20 mouse cellular contexts compared by ENCODE assay signal in genomic region chr11:84097251-84097998, GRCm38 (mm10). TPM values are rescaled to one million over a fixed set of nuclear protein-coding genes. Genes with fewer than 3 reads are reported as not detected.
DNase-seq lines count a peak whose midpoint lies in the region; ATAC-seq and TF ChIP-seq lines count a peak whose summit lies in the region.
"Had no signal": no experiment of that assay in that cellular context is flagged by ENCODE, and none has a peak within 500 bp of the region (broad histone marks: within the 10 kb centered on the region; RNA-seq: fewer than 3 reads in every experiment).

No protein-coding gene starts in this region.

- peaks cover 74% of the 10 kb centered on the region for H3K36me3 ChIP-seq in embryonic facial prominence, embryonic 14.5 days (ENCODE audit: control insufficient read depth, insufficient read depth, low read length)

- H3K4me1 ChIP-seq in embryonic facial prominence, embryonic 14.5 days (ENCODE audit: control insufficient read depth, insufficient read depth, low read length) = no peaks in the 10 kb centered on the region

- DNase-seq in gastrocnemius, adult 2 months = no peak
- no peak for DNase-seq in gastrocnemius, postnatal 36 days
- DNase-seq in left cerebral cortex, postnatal 14 days (ENCODE audit: low spot score in 2 of 2) = peak; percentile 30 to 60
- DNase-seq in left cerebral cortex, postnatal 4 days = no peak
- DNase-seq in brain, adult 2 months (ENCODE audit: low read depth, low spot score) = peak; percentile 71
- peak; percentile 42 for DNase-seq in embryonic facial prominence, embryonic 14.5 days (ENCODE audit: low spot score)
- DNase-seq in thymus, postnatal 36 days = no peak
- DNase-seq: adrenal gland, postnatal 25 days; B cell, adult 2 months; cerebellum, adult 2 months; cerebellum, postnatal 36 days; gastrocnemius, postnatal 10 days; heart, adult 18-20 months; kidney, adult 11 months; lung, adult 2 months; lung, postnatal 4 days; thymus, postnatal 4 days had no signal

- 71% methylated on average over 5 of the region's 5 CpGs for WGBS in embryonic facial prominence, embryonic 14.5 days

- no peak for ATAC-seq in embryonic facial prominence, embryonic 14.5 days (ENCODE audit: low read depth)
- ATAC-seq: forebrain, embryonic 15.5 days had no signal

- H3K9ac ChIP-seq in embryonic facial prominence, embryonic 14.5 days (ENCODE audit: low read depth, low read length) = no peak overlapping the region
- H3K9ac ChIP-seq: forebrain, embryonic 15.5 days; heart, embryonic 13.5 days had no signal

- no peaks in the 10 kb centered on the region for H3K9me3 ChIP-seq in embryonic facial prominence, embryonic 14.5 days (ENCODE audit: control insufficient read depth, low read length)
- H3K9me3 ChIP-seq: forebrain, embryonic 15.5 days; heart, embryonic 13.5 days had no signal

- peak overlapping the region; percentile 31; the same call in 1 of the 2 replicates for H3K27ac ChIP-seq in gastrocnemius, adult 2 months
- no peak overlapping the region for H3K27ac ChIP-seq in embryonic facial prominence, embryonic 14.5 days (replicated peaks; ENCODE audit: low read depth, low read length)
- H3K27ac ChIP-seq: forebrain, embryonic 15.5 days; heart, embryonic 13.5 days had no signal

- intact Hi-C loops in gastrocnemius, adult 2 months (cut with DNase I) = no loop called here
- intact Hi-C loops in gastrocnemius, postnatal 36 days (cut with DNase I) = no loop called here
- intact Hi-C loops in left cerebral cortex, postnatal 14 days (cut with DNase I) = no loop called here
- intact Hi-C loops in left cerebral cortex, postnatal 4 days (cut with DNase I) = no loop called here

- H3K4me3 ChIP-seq in gastrocnemius, adult 2 months = no peak overlapping the region
- H3K4me3 ChIP-seq in embryonic facial prominence, embryonic 14.5 days (ENCODE audit: low read depth, low read length) = no peak overlapping the region
- H3K4me3 ChIP-seq: forebrain, embryonic 15.5 days; heart, embryonic 13.5 days had no signal

- TF ChIP-seq CTCF in gastrocnemius, adult 2 months (IDR thresholded peaks at IDR 0.05) = no peak

- no peaks in the 10 kb centered on the region for H3K27me3 ChIP-seq in embryonic facial prominence, embryonic 14.5 days (replicated peaks; ENCODE audit: control insufficient read depth, insufficient read depth, low read length)
- H3K27me3 ChIP-seq: forebrain, embryonic 15.5 days; heart, embryonic 13.5 days had no signal

- no peak overlapping the region for H3K4me2 ChIP-seq in embryonic facial prominence, embryonic 14.5 days (ENCODE audit: low read depth, low read length)
- H3K4me2 ChIP-seq: forebrain, embryonic 15.5 days; heart, embryonic 13.5 days; liver, embryonic 11.5 days had no signal

RNA-seq across cellular contexts. Expression of gene Dusp14, which starts 28.4 kb away (rescaled TPM):
- 1 to 10 TPM; 6.1 to 7.9 TPM for total RNA-seq in gastrocnemius, adult 2 months (2021)
- 1 to 10 TPM; 5.7 to 7.0 TPM for total RNA-seq in gastrocnemius, postnatal 36 days (2021)
- total RNA-seq in left cerebral cortex, postnatal 14 days (2021) = 10 to 100 TPM; 62.4 to 63.7 TPM
- total RNA-seq in left cerebral cortex, postnatal 4 days (2021) = 1 to 10 TPM; 6.3 to 7.1 TPM
- 17.6 and 21.1 TPM in 2 replicates for polyA plus RNA-seq in embryonic facial prominence, embryonic 14.5 days (2014; fragmentation: Nextera tagmentation; extraction: Ambion mirVana)

RNA-seq across cellular contexts. Expression of gene Tada2a, which starts 32.0 kb away (rescaled TPM):
- 10 to 100 TPM; 11.6 to 12.2 TPM for total RNA-seq in gastrocnemius, adult 2 months (2021)
- total RNA-seq in gastrocnemius, postnatal 36 days (2021) = 1 to 10 TPM; 8.6 to 9.4 TPM
- total RNA-seq in left cerebral cortex, postnatal 14 days (2021) = 10 to 100 TPM; 36.0 to 36.4 TPM
- total RNA-seq in left cerebral cortex, postnatal 4 days (2021) = 10 to 100 TPM; 41.0 to 46.5 TPM
- 29.4 and 33.9 TPM in 2 replicates for polyA plus RNA-seq in embryonic facial prominence, embryonic 14.5 days (2014; fragmentation: Nextera tagmentation; extraction: Ambion mirVana)

RNA-seq across cellular contexts. Expression of gene Acaca, which starts 32.0 kb away (rescaled TPM):
- 10 to 100 TPM; 14.9 to 22.8 TPM for total RNA-seq in gastrocnemius, adult 2 months (2021)
- 10 to 100 TPM; 10.1 to 15.5 TPM for total RNA-seq in gastrocnemius, postnatal 36 days (2021)
- total RNA-seq in left cerebral cortex, postnatal 14 days (2021) = 10 to 100 TPM; 75.7 to 81.2 TPM
- 100 to 1,000 TPM; 186 to 187 TPM for total RNA-seq in left cerebral cortex, postnatal 4 days (2021)
- polyA plus RNA-seq in embryonic facial prominence, embryonic 14.5 days (2014; fragmentation: Nextera tagmentation; extraction: Ambion mirVana) = 17.4 and 20.5 TPM in 2 replicates

Comparison
In these comparisons a context has a peak if more than half of its experiments do, and no peak if none do; other contexts are left out.
1. DNase-seq: peak in left cerebral cortex, postnatal 14 days (2 of 2), brain, adult 2 months (single experiment) and embryonic facial prominence, embryonic 14.5 days (single experiment); none in gastrocnemius, adult 2 months (single experiment), gastrocnemius, postnatal 36 days (0 of 2), left cerebral cortex, postnatal 4 days (single experiment) and thymus, postnatal 36 days (0 of 2).
2. RNA of gene Dusp14, which starts 28.4 kb away (total RNA-seq): 62.4 to 63.7 TPM in left cerebral cortex, postnatal 14 days; 6.1 to 7.9 TPM in gastrocnemius, adult 2 months, 6.3 to 7.1 TPM in left cerebral cortex, postnatal 4 days and 5.7 to 7.0 TPM in gastrocnemius, postnatal 36 days; every median in the first group is over 4 times any median in the second.